ENCODE assay signal across 24 mouse cellular contexts in the genomic region with DNA sequence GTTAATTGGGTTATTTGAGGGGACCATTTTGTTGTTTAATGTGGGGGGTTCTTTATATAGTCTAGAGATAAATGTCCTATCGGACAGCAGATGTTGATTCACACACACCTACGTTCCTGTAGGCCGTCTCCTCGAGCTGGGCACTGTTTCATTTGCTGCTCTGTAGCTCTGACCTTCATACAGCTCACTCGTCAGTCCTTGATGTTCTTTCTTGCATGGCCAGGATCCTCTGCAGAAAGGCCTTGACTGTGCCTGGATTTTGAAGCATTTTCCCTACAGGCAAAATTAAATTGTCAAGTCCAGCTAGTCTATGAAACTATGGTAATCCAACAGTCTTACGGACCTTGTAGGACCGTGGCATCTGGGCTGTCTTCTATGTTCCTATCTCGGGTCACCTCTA.
"Had no signal": no experiment of that assay in that cellular context is flagged by ENCODE, and none has a peak within 500 bp of the region (broad histone marks: within the 10 kb centered on the region; RNA-seq: fewer than 3 reads in every experiment).

No protein-coding gene starts in this region.

- H3K4me1 ChIP-seq: hindbrain, embryonic 13.5 days; hindbrain, embryonic 15.5 days; kidney, embryonic 15.5 days; limb, embryonic 10.5 days; liver, embryonic 13.5 days; liver, embryonic 15.5 days had no signal

- H3K4me3 ChIP-seq: gastrocnemius, adult 2 months; heart, adult 2 months; heart, embryonic 13.5 days; heart, embryonic 15.5 days; hindbrain, embryonic 13.5 days; hindbrain, embryonic 15.5 days; kidney, embryonic 15.5 days; left cerebral cortex, adult 2 months; limb, embryonic 10.5 days; limb, embryonic 12.5 days; liver, embryonic 13.5 days; liver, embryonic 15.5 days had no signal

- H3K27me3 ChIP-seq: heart, embryonic 13.5 days; heart, embryonic 15.5 days; hindbrain, embryonic 13.5 days; hindbrain, embryonic 15.5 days; kidney, embryonic 15.5 days; limb, embryonic 12.5 days; liver, embryonic 13.5 days; liver, embryonic 15.5 days had no signal

- H3K27ac ChIP-seq: gastrocnemius, adult 2 months; heart, adult 2 months; heart, embryonic 13.5 days; heart, embryonic 15.5 days; hindbrain, embryonic 13.5 days; hindbrain, embryonic 15.5 days; hindbrain, postnatal 0 days; kidney, embryonic 15.5 days; kidney, postnatal 0 days; left cerebral cortex, adult 2 months; limb, embryonic 10.5 days; limb, embryonic 12.5 days; liver, embryonic 13.5 days; liver, embryonic 15.5 days had no signal

- H3K36me3 ChIP-seq: heart, embryonic 13.5 days; heart, embryonic 15.5 days; hindbrain, embryonic 13.5 days; hindbrain, embryonic 15.5 days; kidney, embryonic 15.5 days; limb, embryonic 10.5 days; limb, embryonic 12.5 days; liver, embryonic 13.5 days; liver, embryonic 15.5 days had no signal

- DNase-seq: gastrocnemius, adult 2 months; gastrocnemius, postnatal 10 days; gastrocnemius, postnatal 25 days; heart, adult 2 months; heart, postnatal 14 days; heart, postnatal 36 days; kidney, adult 11 months; kidney, adult 2 months; kidney, adult 9 months; kidney, postnatal 14 days; kidney, postnatal 36 days; liver; liver, embryonic 13.5 days had no signal
